Mouse (Mus musculus) kidney, adult 2 months (tissue): ENCODE data around the gene Ubac2.

Source experiments
- CTCF ChIP-seq: fragments of 200-500 bp; conservative IDR thresholded peaks from 2 replicates; pipeline ENCODE4 v1.5.1; 2011; ENCODE audit warnings: low read depth, mild to moderate bottlenecking, control low read depth, low read length, moderate library complexity, mixed read lengths; ENCODE audit not compliant: insufficient read depth, insufficient read length
- POLR2A ChIP-seq: fragments of 200-500 bp; IDR thresholded peaks from one replicate; pipeline ENCODE4 v1.6.1; 2011; ENCODE audit warnings: low read depth, low read length, control low read depth

DNA sequence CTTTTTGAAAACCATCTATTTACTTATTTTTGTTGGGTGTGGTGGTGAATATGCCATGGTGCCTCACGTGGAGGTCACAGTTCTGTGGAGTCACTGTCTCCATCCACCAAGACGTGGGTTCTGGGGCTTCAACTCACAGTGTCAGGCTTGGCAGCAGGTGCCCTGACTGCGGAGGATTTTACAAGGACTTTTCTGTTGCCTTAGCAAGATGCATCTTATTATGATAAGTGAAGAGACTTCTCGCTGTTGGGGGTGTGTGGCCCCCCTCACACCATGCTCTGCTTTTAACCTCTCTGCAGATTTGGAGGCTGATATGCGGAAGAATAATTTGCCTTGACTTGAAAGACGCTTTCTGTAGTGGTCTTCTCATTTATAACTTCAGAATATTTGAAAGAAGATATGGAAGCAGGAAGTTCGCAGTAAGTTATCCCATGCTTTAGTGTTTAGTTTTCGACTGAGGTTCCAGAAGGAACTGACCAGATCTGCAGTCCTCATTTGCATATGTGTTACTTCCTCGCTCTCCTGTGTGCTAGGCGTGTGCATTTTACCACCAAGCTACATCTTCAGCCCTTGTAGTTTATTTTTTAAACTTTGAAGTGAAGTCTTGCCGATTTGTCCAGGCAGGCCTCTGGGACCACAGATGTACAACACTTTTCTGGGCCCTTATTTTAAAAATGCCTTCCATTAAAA is 28.7 kb downstream of the Ubac2 start:
- TF ChIP-seq POLR2A, result no peak
- no peak for TF ChIP-seq CTCF
